In genomic region chr17:25873405-25874147, GRCm38 (mm10) we compare ENCODE assay signal across 8 mouse cellular contexts. TPM values are rescaled to one million over a fixed set of nuclear protein-coding genes. Genes with fewer than 3 reads are reported as not detected.
DNase-seq lines count a peak whose midpoint lies in the region; ATAC-seq and TF ChIP-seq lines count a peak whose summit lies in the region.

No protein-coding gene starts in this region.

- TF ChIP-seq CTCF in liver, embryonic 14.5 days (IDR thresholded peaks at IDR 0.05; ENCODE audit: low read depth): no peak

- WGBS in neural tube, embryonic 11.5 days: 78% methylated on average over 10 of the region's 11 CpGs
- WGBS in liver, embryonic 14.5 days (ENCODE audit: insufficient replicate concordance): 66% methylated on average over 11 of the region's 11 CpGs

- peak overlapping the region; percentile 73 for H3K4me3 ChIP-seq in erythroblast, embryonic 14.5 days (replicated peaks)
- no peak overlapping the region; the same call in 1 of the 2 replicates for H3K4me3 ChIP-seq in neural tube, embryonic 11.5 days (ENCODE audit: low read depth, low read length)
- H3K4me3 ChIP-seq in liver, embryonic 14.5 days (ENCODE audit: insufficient read depth in 1 of 2, low read depth in 2 of 2, low read length in 2 of 2): peak overlapping the region; percentile 91 to 93; a peak in 3 of 4 replicates

- H3K9me3 ChIP-seq in erythroblast, embryonic 14.5 days (ENCODE audit: control insufficient read depth, low read length): no peaks in the 10 kb centered on the region
- no peaks in the 10 kb centered on the region for H3K9me3 ChIP-seq in neural tube, embryonic 11.5 days (ENCODE audit: control insufficient read depth, low read length)
- H3K9me3 ChIP-seq in liver, embryonic 14.5 days (ENCODE audit: control insufficient read depth, low read length): no peaks in the 10 kb centered on the region

- no peak for ATAC-seq in erythroblast, adult 5-6 weeks (replicated peaks; ENCODE audit: low FRiP score, poor library complexity, severe bottlenecking)
- no peak for ATAC-seq in neural tube, embryonic 11.5 days (ENCODE audit: insufficient read depth, low FRiP score, low TSS enrichment)
- ATAC-seq in liver, embryonic 14.5 days (ENCODE audit: insufficient read depth): no peak

- H3K27me3 ChIP-seq in erythroblast, embryonic 14.5 days (ENCODE audit: control insufficient read depth): no peaks in the 10 kb centered on the region
- H3K27me3 ChIP-seq in neural tube, embryonic 11.5 days (ENCODE audit: control insufficient read depth, insufficient read depth, low read length): no peaks in the 10 kb centered on the region
- H3K27me3 ChIP-seq in liver, embryonic 14.5 days (ENCODE audit: control insufficient read depth, insufficient read depth, low read length): no peaks in the 10 kb centered on the region

- TF ChIP-seq EP300 in liver, embryonic 14.5 days (IDR thresholded peaks at IDR 0.05; ENCODE audit: low read depth): no peak

- no peak for DNase-seq in neural tube, embryonic 11.5 days (ENCODE audit: low spot score)
- no peak for DNase-seq in neural tube, embryonic 10.5 days (ENCODE audit: extremely low spot score, low spot score)
- no peak for DNase-seq in liver, embryonic 14.5 days (ENCODE audit: low read depth in 3 of 3, low spot score in 3 of 3)
- DNase-seq in frontal cortex, postnatal 36 days (ENCODE audit: low spot score in 2 of 2): no peak
- DNase-seq in cerebellum, adult 11 months: no peak
- no peak for DNase-seq in cerebellum, adult 8-10 months

- peaks cover 15% of the 10 kb centered on the region for H3K36me3 ChIP-seq in erythroblast, embryonic 14.5 days (ENCODE audit: control insufficient read depth)
- peaks cover 2% of the 10 kb centered on the region; the same call in 1 of the 2 replicates for H3K36me3 ChIP-seq in neural tube, embryonic 11.5 days (ENCODE audit: control insufficient read depth, insufficient read depth, low read length)
- peaks cover 3% of the 10 kb centered on the region; the same call in 1 of the 2 replicates for H3K36me3 ChIP-seq in liver, embryonic 14.5 days (replicated peaks; ENCODE audit: control insufficient read depth, insufficient read depth, low read depth)

- no peak overlapping the region for H3K9ac ChIP-seq in neural tube, embryonic 11.5 days (ENCODE audit: low read length)
- H3K9ac ChIP-seq in liver, embryonic 14.5 days (replicated peaks): no peak overlapping the region; the same call in 1 of the 2 replicates

- H3K27ac ChIP-seq in neural tube, embryonic 11.5 days (ENCODE audit: low read depth, low read length): no peak overlapping the region
- no peak overlapping the region for H3K27ac ChIP-seq in liver, embryonic 14.5 days

- peak overlapping the region; percentile 97 for H3K4me2 ChIP-seq in neural tube, embryonic 11.5 days (ENCODE audit: low read depth)
- peak overlapping the region; percentile 94 for H3K4me2 ChIP-seq in liver, embryonic 14.5 days (ENCODE audit: low read depth)

- H3K4me1 ChIP-seq in erythroblast, embryonic 14.5 days (ENCODE audit: control insufficient read depth): peaks cover 49% of the 10 kb centered on the region
- peaks cover 16% of the 10 kb centered on the region for H3K4me1 ChIP-seq in neural tube, embryonic 11.5 days (ENCODE audit: control insufficient read depth, insufficient read depth, low read length)
- H3K4me1 ChIP-seq in liver, embryonic 14.5 days (replicated peaks; ENCODE audit: control insufficient read depth in 2 of 2, insufficient read depth in 2 of 2, low read length in 1 of 2): peaks cover 4 to 16% of the 10 kb centered on the region in 2 experiments

RNA-seq across cellular contexts. Expression of gene Mettl26, which starts 1.3 kb away (rescaled TPM):
- polyA plus RNA-seq in erythroblast, embryonic 14.5 days (2012): 6.4 and 8.3 TPM in 2 replicates
- 7.3 and 9.4 TPM in 2 replicates for total RNA-seq in erythroblast, adult 5-6 weeks (2015; ENCODE audit: low replicate concordance)
- 3.7 and 5.3 TPM in 2 replicates for total RNA-seq in erythroblast, adult 5-6 weeks (2017; ENCODE audit: low replicate concordance)
- polyA plus RNA-seq in neural tube, embryonic 11.5 days (2014; fragmentation: Nextera tagmentation; extraction: Ambion mirVana): 57.8 and 58.8 TPM in 2 replicates
- 45.3 and 47.6 TPM in 2 replicates for polyA plus RNA-seq in liver, embryonic 14.5 days (2012; rRNA removed)
- 46.5 and 50.3 TPM in 2 replicates for polyA plus RNA-seq in liver, embryonic 14.5 days (2014; fragmentation: Nextera tagmentation; extraction: Ambion mirVana)

RNA-seq across cellular contexts. Expression of gene Mcrip2, which starts 5.0 kb away (rescaled TPM):
- 3.7 and 4.0 TPM in 2 replicates for polyA plus RNA-seq in erythroblast, embryonic 14.5 days (2012)
- 9.4 and 9.8 TPM in 2 replicates for total RNA-seq in erythroblast, adult 5-6 weeks (2015; ENCODE audit: low replicate concordance)
- 1.7 and 8.0 TPM in 2 replicates for total RNA-seq in erythroblast, adult 5-6 weeks (2017; ENCODE audit: low replicate concordance)
- polyA plus RNA-seq in neural tube, embryonic 11.5 days (2014; fragmentation: Nextera tagmentation; extraction: Ambion mirVana): 8.2 and 8.7 TPM in 2 replicates
- 22.1 and 23.1 TPM in 2 replicates for polyA plus RNA-seq in liver, embryonic 14.5 days (2012; rRNA removed)
- polyA plus RNA-seq in liver, embryonic 14.5 days (2014; fragmentation: Nextera tagmentation; extraction: Ambion mirVana): 44.0 and 44.9 TPM in 2 replicates

RNA-seq across cellular contexts. Expression of gene Wfikkn1, which starts 7.1 kb away (rescaled TPM):
- 0.17 and 0.18 TPM in 2 replicates for polyA plus RNA-seq in erythroblast, embryonic 14.5 days (2012)
- not detected in 2 replicates for total RNA-seq in erythroblast, adult 5-6 weeks (2015; ENCODE audit: low replicate concordance)
- 1.0 TPM in 1 of 2 replicates, not detected in the other for total RNA-seq in erythroblast, adult 5-6 weeks (2017; ENCODE audit: low replicate concordance)
- 1.2 and 1.7 TPM in 2 replicates for polyA plus RNA-seq in neural tube, embryonic 11.5 days (2014; fragmentation: Nextera tagmentation; extraction: Ambion mirVana)
- polyA plus RNA-seq in liver, embryonic 14.5 days (2012; rRNA removed): 0.54 and 0.71 TPM in 2 replicates
- 0.52 and 0.67 TPM in 2 replicates for polyA plus RNA-seq in liver, embryonic 14.5 days (2014; fragmentation: Nextera tagmentation; extraction: Ambion mirVana)

RNA-seq across cellular contexts. Expression of gene Wdr90, which starts 12.3 kb away (rescaled TPM):
- 1.9 and 3.6 TPM in 2 replicates for polyA plus RNA-seq in erythroblast, embryonic 14.5 days (2012)
- total RNA-seq in erythroblast, adult 5-6 weeks (2015; ENCODE audit: low replicate concordance): 12.5 and 17.6 TPM in 2 replicates
- total RNA-seq in erythroblast, adult 5-6 weeks (2017; ENCODE audit: low replicate concordance): 10.0 and 12.7 TPM in 2 replicates
- 17.8 and 20.3 TPM in 2 replicates for polyA plus RNA-seq in neural tube, embryonic 11.5 days (2014; fragmentation: Nextera tagmentation; extraction: Ambion mirVana)
- polyA plus RNA-seq in liver, embryonic 14.5 days (2012; rRNA removed): 18.1 and 19.6 TPM in 2 replicates
- polyA plus RNA-seq in liver, embryonic 14.5 days (2014; fragmentation: Nextera tagmentation; extraction: Ambion mirVana): 7.5 and 11.1 TPM in 2 replicates

RNA-seq across cellular contexts. Expression of gene Rhot2, which starts 28.9 kb away (rescaled TPM):
- 17.7 and 19.8 TPM in 2 replicates for polyA plus RNA-seq in erythroblast, embryonic 14.5 days (2012)
- total RNA-seq in erythroblast, adult 5-6 weeks (2015; ENCODE audit: low replicate concordance): 3.3 and 9.8 TPM in 2 replicates
- total RNA-seq in erythroblast, adult 5-6 weeks (2017; ENCODE audit: low replicate concordance): 19.7 and 28.6 TPM in 2 replicates
- 8.6 and 10.5 TPM in 2 replicates for polyA plus RNA-seq in neural tube, embryonic 11.5 days (2014; fragmentation: Nextera tagmentation; extraction: Ambion mirVana)
- polyA plus RNA-seq in liver, embryonic 14.5 days (2012; rRNA removed): 33.3 and 34.7 TPM in 2 replicates
- polyA plus RNA-seq in liver, embryonic 14.5 days (2014; fragmentation: Nextera tagmentation; extraction: Ambion mirVana): 4.2 and 5.3 TPM in 2 replicates
